Mouse (Mus musculus) lung, postnatal 25 days (tissue): ENCODE results near the gene Mturn.

ENCODE experiments used
- DNase-seq: peaks from one replicate; pipeline ENCODE4 v3.0.0; 2022; ENCODE audit warnings: low spot score

Gene Mturn

DNA sequence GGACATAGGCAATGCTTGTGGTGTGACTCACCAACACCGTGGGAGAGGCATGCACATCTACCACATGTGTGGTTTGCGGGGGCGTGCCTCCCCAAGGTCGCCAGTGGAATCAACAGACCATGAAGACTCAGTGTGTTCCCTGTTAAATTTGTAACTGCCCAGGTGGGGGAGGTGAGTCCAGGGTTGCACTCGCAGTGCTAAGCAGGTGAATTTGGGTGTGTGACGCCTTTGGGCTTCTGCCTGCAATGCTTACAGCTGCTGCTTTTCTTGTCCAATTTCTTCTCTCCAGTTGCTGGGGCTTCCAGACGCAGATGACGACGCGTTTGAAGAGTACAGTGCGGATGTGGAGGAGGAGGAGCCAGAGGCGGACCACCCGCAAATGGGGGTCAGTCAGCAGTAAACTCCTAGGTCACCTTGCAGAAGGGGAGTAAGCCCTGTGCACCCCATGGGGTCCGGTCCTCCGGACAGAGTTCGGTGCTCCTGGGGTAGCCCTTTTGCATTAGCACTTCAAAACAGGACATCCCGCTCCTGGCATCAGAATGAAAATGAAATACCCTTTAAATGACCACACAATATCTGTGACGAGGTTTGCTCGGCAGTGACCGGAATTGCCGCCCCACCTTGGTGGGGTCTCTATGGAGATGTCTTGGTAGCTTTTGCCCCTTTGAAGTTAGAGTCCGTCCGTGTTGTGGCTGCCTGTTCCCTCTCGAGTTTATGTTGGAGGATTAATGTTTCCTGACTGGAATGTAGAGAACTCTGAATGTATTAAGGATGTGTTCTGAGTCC is 17.5 kb downstream of the Mturn start:
- DNase-seq, result no peak

GRCm38 (mm10) chr6:54699477-54700056 is 18.1 kb downstream of the Mturn start:
- peak; percentile 87 for DNase-seq

- DNase-seq, result no peak
These were observed 19.1 kb downstream of the Mturn start for GRCm38 (mm10) chr6:54700516-54700915.

GRCm38 (mm10) chr6:54701901-54702300 is 20.5 kb downstream of the Mturn start:
- no peak for DNase-seq

GRCm38 (mm10) chr6:54703633-54704538 is 22.5 kb downstream of the Mturn start:
- DNase-seq, result no peak

- DNase-seq, result no peak
These were observed 23.1 kb downstream of the Mturn start for GRCm38 (mm10) chr6:54704539-54704845.

DNA sequence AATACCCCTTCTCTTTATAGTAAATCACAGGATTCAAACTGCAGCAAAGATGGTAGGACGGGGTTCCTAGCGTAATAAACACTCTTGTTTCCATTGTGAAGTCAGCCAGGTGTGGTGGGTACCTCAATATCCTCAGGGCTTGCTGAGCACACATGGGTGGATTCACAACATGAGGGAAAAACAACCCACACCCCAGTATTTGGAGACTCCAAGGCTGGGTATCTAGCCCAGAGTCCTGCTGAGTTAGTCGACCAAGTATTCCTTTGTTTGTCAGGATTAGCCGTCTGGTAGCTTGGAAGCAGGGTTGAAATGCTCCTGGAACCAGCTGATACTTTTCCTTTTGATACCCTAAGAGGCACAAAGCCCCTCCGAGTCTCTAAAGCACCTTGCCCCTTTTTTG is 23.4 kb downstream of the Mturn start:
- no peak for DNase-seq

DNA sequence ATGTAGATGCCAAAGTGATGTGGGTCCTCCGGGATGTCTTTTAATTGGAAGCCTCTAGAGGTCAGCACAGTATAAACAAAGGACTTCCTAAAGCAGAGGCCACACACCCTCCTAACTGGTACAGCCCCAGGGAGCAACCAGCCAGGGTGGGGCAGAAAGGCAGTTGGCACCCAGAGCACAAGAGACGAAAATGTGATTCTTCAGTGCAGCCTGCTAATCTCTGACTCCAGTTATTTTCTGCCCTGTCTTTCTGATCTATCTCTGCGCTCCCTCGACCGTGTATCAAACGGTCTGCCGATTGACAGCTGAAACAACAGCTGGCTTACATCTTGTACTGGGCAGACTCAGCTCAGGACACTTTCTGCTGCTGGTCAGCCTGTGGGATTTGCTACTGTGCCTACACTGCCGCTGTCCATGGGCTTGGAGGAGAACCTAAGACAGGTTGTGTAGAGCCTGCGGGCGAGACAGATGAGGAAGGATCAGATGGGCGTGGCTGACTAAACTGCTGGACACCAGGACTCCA is 24.0 kb downstream of the Mturn start:
- peak; percentile 79 for DNase-seq

GRCm38 (mm10) chr6:54706099-54706498 is 24.7 kb downstream of the Mturn start:
- DNase-seq, result no peak

GRCm38 (mm10) chr6:54706611-54707172 is 25.3 kb downstream of the Mturn start:
- no peak for DNase-seq

GRCm38 (mm10) chr6:54708646-54709045 is 27.2 kb downstream of the Mturn start:
- no peak for DNase-seq

DNA sequence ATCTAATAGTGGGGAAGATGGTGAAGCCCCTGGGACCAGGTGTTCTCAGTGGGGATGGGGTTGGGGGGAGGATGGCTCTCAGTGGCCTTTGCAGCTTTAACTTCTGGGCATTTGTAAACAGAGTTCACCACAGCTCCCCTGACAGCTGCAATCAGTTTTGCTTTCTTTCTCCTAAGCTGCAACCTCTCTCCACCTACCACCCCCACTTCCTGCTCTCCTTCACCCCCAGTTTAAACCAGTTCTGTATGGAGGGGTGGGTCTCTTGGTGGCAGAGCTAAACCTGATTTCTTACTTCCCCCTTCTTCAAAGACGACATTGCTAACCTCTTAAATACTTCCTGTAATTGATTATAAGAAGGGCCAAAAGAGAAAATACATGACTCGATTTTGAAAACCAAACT is 34.3 kb downstream of the Mturn start:
- no peak for DNase-seq

- DNase-seq, result peak; percentile 19
These were observed 37.6 kb downstream of the Mturn start for GRCm38 (mm10) chr6:54718779-54719685.

GRCm38 (mm10) chr6:54719686-54720310 is 38.4 kb downstream of the Mturn start:
- no peak for DNase-seq

DNA sequence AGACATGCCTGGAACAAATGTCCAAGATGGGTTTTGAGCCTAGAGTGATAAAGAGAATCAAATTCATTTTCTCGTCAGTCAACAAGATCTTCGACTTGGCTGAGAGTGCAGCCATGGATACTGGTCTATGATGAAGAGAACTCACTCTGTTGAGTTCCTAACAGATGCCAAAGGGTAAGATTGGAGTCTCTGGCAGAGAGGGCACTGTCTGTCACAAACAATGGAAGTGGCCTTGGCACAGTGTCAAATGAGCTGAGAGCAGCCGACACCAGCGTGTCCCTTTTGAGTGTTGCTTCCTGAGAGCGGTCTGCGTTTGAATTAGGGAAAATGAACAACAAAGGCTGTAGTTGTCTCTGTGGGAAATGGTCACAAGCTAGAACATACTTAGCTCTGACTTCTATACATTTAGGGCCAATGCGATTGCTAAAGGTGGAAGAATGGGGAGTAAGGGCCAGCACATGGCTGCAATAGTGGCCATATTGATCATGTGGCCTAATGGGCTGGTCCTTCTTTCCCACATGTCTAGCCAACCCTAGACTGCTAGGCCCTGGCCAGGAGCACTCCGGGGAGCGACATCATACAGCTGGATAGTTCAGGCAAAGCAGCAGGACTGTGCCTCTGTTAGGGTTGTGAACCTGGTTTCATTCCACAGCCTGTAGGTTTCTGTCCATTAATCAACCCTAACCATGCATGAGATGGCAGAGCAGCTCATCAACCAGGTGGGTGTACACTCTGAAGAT is 39.3 kb downstream of the Mturn start:
- DNase-seq, result peak; percentile 48

DNA sequence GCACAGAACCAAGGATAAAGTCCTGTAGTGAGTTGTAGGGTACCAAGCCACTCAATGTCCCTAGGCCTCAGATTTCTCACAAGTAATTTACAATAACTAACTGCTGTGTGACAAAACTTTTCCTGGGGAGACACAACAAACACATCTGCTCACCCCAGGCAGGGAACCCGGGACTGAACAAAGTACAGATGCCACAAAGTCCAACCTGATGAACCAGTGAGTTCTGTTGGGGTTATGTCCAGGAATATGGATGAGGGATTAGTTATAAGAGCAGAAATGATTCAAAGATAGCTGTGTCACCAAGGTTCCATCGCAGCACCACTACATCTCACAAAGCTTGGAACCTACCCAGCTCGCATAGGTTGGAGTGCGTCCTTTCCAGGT is 39.8 kb downstream of the Mturn start:
- no peak for DNase-seq

GRCm38 (mm10) chr6:54726309-54726708 is 44.9 kb downstream of the Mturn start:
- DNase-seq, result no peak

DNA sequence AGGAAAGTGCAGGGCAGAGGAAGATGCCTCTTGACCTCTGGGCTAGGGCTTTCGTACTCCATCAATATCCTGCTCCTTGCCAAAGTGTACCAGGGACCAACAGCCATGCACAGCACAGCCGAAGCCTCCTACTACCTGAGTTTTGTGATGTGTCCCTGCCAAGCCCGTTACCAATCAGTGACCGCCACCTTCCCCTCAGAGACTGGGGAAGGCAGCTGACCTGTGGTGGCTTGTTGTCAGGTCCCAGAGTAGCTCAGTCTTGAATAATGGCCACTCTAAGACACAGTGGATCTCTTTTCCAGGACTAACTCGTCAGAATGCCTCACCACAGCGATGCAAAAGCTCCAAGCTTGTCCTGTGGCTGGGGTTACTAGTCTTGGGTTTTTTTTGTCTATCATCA is 45.4 kb downstream of the Mturn start:
- DNase-seq, result no peak

DNA sequence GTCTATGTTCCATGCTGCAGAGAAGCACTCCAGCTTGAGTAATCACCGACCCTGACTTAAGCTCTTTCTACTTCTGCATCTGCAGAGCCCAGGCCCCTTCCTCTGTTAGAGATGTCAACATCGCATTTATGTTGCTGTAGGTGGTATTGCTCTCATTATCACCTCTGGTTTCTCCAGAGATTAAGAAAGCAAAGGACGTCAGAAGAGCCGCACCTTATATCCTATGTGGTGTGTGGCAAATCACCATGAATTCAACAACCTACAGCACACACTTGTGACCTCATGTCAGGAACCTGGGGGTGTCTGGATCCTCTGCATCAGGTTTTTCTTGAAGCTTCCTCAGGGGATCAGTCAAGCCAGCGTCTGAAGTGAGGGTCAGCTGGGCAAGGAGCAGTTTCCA is 46.0 kb downstream of the Mturn start:
- no peak for DNase-seq

DNA sequence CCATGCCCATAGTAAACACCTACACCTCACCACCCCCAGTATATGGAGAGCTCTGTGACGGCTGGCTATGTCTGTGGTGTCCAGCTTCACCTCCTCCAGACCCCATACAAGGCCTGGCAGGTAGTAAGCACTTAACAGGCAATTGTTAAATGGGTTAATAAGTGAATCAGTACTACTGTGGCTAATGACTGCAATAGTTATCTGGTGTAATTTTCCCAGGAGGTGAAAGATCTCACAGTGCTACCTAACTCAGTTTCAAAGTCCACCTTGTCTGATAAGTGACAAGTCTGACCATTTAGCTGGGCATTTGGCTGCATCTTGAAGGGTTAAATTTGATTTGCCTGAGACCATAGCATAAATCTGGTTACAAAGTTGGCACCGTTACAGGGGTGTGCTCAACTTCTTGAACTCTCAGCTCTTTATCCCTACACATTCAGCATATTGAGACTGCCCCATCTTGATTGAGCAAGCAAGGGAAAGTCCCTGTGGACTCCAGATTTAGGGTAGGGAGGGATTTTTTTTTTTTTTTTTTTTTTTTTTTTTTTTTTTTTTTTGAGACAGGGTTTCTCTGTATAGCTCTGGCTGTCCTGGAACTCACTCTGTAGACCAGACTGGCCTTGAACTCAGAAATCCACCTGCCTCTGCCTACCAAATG is 48.2 kb downstream of the Mturn start:
- DNase-seq, result no peak
